Mouse (Mus musculus): ENCODE results near the gene Prune2.

- TF ChIP-seq CTCF (conservative IDR thresholded peaks at IDR 0.05; ENCODE audit: low read length) (no peak), NANOG (IDR thresholded peaks at IDR 0.05; ENCODE audit: borderline replicate concordance, low read length) (no peak)
Measured at GRCm38 (mm10) chr19:17240170-17241077, 284.5 kb downstream of the Prune2 start.
